ENCODE assay signal across 1 mouse cellular context in genomic region chr10:128615798-128616448, GRCm38 (mm10). TPM values are rescaled to one million over a fixed set of nuclear protein-coding genes. Genes with fewer than 3 reads are reported as not detected.
"Had no signal": no experiment of that assay in that cellular context is flagged by ENCODE, and none has a peak within 500 bp of the region (broad histone marks: within the 10 kb centered on the region; RNA-seq: fewer than 3 reads in every experiment).

No protein-coding gene starts in this region.

RNA-seq across cellular contexts. Expression of gene Ikzf4, which starts 29.9 kb away (rescaled TPM):
- total RNA-seq: common myeloid progenitor, adult 5-6 weeks had no signal
